Mouse (Mus musculus) cerebellum, adult 2 months (tissue): ENCODE data around the gene Herpud1.

Experiments used
- CTCF ChIP-seq: fragments of 200-500 bp; IDR thresholded peaks from 2 replicates; pipeline ENCODE4 v1.5.1; 2011; ENCODE audit warnings: low read depth, mild to moderate bottlenecking, control low read depth, low read length, moderate library complexity, borderline replicate concordance; ENCODE audit not compliant: insufficient read depth
- POLR2A ChIP-seq: fragments of 200-500 bp; IDR thresholded peaks from 2 replicates; pipeline ENCODE4 v1.6.1; 2011; ENCODE audit warnings: low read length, control low read depth, borderline replicate concordance; ENCODE audit not compliant: insufficient read depth

DNA sequence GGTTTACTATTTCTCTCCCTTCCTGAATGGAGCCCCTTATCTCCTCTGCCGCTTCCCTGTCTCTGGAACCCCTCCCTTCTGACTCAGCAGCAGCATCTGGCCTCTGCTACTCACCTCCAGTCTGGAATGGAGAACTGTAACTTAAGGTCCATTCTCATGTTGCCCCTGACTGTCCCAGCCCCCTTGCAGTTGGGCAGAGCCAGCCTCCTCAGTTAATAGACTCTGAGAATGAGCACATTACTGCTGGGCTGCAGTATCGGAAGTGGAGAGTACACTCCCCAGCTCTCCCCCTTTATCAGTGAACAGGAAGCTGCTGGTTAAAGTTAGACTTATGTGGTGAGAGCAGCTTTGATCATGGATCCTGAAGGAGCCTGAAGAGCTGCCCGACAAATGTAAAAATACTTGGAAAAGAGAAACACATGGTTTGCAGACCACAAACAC is 10.7 kb upstream of the Herpud1 start:
- no peak for TF ChIP-seq CTCF
- no peak for TF ChIP-seq POLR2A
